Mouse (Mus musculus) E14TG2a.4 (cell line): ENCODE results near the gene Gys1.

Source experiments
- CTCF ChIP-seq: conservative IDR thresholded peaks from 2 replicates; pipeline ENCODE4 v1.5.1; 2014; ENCODE audit warnings: low read length
- NANOG ChIP-seq: IDR thresholded peaks from 2 replicates; pipeline ENCODE4 v1.6.1; 2014; ENCODE audit warnings: borderline replicate concordance, low read length, mixed read lengths

- no peak for TF ChIP-seq CTCF
- no peak for TF ChIP-seq NANOG
These were observed 44.1 kb downstream of the Gys1 start for GRCm38 (mm10) chr7:45478774-45479173.
